Mouse (Mus musculus) heart, postnatal 36 days (tissue): ENCODE measurements at regions not wholly inside any gene's neighbourhood (a gene's known extent, or its start where the extent isn't known, plus 50 kb on each side); places are given as distances from the start of the nearest gene placed in this dataset.

Experiments
- DNase-seq, 2 experiments: peaks; one replicate each; pipeline ENCODE4 v3.0.0; 2021 to 2022
- intact Hi-C: fragments of 180-260 bp; cut with DNase I; formaldehyde crosslinking; loops from one replicate; pipeline ENCODE4 v1.15.1; 2025

DNA sequence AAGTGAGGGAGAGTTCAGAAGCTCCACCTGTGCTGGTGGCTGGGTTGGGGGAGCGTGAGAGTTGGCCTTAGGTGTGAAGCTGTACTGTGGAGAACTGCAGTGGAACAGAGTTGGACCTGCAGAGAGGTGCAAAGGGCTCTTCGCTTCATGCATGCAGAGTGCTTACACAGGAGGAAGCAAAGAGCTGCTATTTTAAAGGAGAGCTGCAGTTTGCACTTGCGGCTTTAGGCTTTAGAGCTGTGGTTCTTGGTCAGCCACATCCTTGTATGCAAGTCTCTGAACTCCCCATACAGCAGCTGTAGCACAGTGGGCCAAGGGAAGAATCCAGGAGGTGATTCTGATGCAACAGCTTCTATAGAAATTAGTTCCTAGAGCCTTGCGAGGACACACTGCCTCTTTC lies 334.0 kb upstream of the Id2 start:
- intact Hi-C loops, result no loop called here
- no peak for DNase-seq

DNA sequence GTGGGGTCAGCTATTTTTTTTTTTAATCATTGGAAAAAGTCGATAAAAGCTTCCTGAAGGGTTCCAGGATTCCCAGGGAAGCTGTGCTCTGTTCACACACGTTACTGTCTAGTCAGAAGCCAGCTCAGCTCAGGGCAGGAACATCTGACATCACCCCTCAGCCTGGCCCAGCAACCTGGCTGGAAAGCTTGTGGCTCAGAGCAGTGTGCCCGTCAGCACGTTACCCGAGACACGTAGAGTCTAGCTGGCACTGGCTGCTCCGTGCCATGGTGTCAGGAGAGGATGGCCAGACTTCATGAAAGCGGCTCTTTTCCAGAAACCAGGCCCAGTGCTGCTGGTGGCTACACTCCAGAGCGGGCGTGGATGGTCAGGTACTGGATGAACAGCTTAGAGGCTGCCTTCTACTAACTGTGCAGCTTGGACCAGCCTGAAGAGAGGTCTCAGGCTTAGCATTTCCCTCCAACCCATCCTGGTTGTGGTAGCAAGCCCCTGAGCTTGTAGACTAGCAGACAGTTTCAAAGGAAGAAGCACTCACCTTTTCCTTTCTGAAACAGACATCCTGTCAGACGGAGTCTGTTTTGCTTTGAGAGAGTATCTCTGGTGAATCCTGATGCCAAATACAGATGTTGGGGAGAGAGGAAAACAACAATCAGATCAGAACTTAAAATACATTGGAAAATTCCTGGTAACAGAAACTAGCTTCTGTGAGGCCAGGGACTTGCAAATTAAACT lies 331.1 kb upstream of the Id2 start:
- intact Hi-C loops, result no loop called here
- no peak for DNase-seq

DNA sequence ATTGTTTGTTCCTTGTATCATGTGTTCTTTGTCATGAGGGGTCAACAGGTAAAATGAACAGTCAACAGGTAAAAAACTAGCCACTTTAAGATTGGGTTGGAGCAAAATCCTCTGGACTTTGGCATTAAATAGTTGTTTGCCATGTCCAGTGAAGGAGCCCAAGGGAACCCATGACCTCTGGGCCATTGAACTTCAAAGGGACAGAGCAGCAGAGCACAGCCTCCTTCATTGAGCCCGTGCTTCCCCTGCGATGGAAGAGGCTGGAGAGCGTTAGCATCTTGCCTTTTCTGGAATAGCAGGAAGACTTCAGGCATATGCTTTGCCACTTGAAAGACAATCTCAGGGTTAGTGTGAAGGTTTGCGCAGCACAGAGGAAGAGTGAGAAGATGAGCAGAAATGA lies 320.4 kb upstream of the Id2 start:
- no peak for DNase-seq
- intact Hi-C loops, result no loop called here

DNA sequence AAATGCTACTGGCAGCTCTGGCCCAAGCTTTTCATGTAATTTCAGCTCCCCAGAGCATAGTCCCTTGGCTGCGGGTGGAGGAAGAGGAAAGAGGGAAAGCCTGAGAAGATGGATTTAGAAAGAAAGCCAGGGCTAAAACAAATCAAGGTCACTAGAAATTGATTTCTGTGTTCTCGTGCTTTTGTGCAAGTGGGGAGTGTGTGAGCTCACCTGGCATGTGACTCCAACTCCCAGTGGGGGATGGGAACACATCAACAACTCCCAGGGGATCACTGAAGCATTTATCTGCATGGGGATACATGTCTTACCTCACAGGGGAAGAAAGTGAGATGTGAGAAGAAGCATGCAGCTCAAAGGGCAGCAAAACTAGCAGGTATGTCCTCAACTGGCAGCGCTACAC lies 319.6 kb upstream of the Id2 start:
- intact Hi-C loops, result no loop called here
- no peak for DNase-seq

DNA sequence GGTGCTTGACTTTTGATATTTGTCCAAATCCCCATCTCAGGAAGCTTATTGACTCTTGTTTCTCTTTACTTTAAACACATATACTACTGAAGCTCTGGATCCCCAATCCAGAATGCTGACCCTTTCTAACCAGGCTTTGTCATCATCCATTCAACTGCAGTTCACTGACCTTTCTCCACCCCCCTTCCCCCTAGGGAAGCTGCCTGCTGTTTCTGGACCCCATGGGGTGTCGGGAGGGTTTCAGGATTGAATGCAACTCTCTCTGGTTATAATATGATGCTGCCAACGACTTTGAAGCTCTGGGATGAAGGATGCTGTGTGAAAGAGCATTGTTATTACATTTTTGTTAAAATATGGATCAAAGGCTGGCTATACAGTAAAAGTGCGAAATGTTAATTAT lies 318.7 kb upstream of the Id2 start:
- intact Hi-C loops, result loop anchor here (2.0 kb wide), 1 partner anchor 323 kb away; no protein-coding TSS in a partner anchor
- no peak for DNase-seq

DNA sequence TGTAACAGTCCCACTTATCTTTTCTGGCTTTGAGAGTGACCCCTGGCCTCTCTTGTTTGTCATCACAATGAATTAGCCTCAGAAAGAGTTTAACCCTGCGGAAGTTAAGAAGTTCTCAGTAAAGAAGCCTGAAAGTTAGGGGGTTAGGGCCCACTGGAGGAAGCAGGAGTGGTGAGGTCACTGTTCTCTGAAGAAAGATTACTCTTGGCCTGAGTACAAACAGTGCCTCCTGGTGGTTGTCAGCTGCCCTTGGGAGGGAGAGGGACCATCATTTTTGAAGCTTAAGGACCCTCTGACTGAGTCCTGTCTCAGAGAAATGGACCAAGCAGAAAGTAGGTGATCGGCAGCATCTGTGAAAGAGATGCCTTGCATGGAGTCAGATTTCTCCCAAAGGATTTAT lies 318.3 kb upstream of the Id2 start:
- intact Hi-C loops, result loop anchor here (2.0 kb wide), 1 partner anchor 322 kb away; no protein-coding TSS in a partner anchor

DNA sequence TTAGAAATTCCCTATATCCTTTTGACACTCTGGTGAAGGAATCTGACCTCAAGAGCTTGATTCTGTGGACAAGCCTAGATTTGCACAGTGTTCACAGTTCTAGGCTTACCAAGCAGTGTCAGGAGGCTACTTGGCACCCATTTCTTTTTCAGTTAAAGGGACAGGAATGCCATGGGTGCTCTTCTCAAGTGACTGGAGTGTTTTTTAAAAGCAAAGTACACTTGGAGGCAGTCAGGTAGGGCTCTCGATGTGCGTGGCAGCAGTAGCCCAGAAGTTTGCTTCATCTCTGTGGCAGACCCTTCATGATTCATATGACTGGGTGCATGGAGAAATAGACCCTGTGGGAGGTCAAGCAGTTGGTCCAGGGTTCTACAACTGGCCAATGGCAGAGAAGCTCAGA lies 310.4 kb upstream of the Id2 start:
- intact Hi-C loops, result no loop called here
- DNase-seq, result no peak

More for the DNA sequence above, 318.3 kb upstream of the Id2 start:
- peak; percentile 32 to 40 for DNase-seq

DNA sequence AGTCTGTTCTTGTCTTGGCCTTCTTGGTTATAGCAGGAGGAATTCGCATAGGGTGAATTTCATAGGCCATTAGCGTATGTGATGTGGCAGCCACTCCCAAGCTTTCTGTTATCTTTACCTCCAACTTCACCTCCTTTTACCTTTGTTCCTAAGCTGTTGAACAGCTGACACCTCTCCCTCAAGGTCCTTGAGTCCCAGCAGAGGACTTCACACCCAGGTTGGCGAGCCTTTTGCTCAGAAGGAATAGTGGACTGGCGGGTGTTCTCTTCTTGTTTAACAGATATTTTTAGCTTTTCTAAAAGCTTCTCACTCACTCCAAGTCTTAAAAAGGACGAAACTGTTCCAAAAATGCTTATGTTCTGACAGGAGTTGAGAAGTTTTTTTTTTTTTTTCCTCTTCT lies 303.4 kb upstream of the Id2 start:
- intact Hi-C loops, result loop anchor here (5.0 kb wide), 1 partner anchor 682 kb away; no protein-coding TSS in a partner anchor
- no peak for DNase-seq

DNA sequence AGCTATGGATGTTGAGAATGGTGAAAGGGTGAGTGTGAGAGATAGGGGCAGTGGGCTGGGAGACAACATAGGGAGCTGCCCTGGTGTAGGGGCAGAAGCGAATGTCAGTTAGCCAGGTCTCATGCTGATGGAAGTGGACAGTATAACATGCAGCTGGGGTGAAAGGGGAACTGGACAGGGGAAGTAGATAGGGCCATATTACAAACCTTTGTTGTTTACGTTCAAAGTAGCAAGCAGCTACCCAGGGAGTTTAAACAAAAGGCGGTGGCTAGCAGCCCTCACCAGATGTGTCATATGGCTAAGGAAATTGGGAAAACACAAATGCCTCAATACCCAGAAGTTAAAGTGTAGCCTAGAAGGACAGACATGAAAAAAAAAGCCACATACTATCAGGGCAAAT lies 301.8 kb upstream of the Id2 start:
- intact Hi-C loops, result no loop called here
- no peak for DNase-seq

DNA sequence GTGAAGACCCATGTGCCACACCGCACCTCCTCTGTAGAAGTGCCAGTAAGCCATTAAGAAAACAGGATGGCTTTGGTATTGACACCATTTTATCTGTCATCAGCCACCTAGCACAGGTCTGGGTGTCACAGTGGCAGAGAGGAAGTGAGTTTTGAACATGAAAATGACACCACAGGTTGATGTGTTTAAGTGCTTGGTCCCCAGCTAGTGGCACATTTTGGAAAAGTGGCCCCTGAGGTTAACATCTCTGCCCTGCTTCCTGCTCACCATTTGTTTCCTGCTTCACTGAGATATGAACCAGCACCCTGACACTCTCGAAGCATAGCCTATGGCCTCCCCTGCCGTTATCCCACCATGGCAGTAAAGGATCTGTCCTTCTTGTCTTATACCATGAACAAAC lies 297.4 kb upstream of the Id2 start:
- intact Hi-C loops, result no loop called here
- no peak for DNase-seq

DNA sequence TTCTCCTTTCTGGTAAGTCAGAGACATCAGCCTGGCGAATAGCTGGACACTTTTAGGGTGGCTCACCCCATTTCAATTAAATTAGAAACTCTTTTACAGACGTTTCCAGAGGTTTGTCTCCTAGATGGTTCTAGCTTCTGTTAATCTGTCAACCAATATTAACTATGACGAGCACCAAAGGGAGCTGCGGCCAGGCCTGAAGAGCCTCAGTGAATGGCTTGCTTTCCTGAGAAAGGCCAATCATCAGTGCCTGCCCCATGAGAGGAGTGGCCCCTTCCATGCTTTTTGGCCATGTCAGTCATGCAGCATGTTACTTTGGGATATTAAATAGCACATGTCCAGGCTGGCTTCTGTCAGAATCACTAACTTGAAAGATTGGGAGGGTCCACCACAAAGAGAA lies 296.6 kb upstream of the Id2 start:
- no peak for DNase-seq
- intact Hi-C loops, result no loop called here

DNA sequence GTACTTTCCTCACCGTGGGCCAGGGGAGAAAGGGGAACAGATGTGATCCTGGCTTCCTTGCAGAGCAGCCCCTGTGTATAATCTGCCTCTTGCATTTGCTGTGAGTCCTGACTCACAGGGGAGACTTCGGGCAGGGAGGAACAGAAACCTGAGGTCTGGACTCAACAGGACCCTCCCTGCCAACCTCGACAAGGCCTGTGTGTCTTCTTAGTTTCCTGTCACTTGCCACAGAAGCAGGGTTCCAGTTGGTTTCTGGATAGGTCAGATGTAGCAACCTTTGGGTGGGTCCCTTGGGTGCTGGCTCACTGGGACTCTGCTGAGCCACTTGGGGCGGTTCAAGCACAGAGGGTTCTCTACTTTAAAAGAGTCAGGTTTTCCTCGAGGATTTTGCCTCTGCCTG lies 292.3 kb upstream of the Id2 start:
- DNase-seq, result no peak
- intact Hi-C loops, result no loop called here

DNA sequence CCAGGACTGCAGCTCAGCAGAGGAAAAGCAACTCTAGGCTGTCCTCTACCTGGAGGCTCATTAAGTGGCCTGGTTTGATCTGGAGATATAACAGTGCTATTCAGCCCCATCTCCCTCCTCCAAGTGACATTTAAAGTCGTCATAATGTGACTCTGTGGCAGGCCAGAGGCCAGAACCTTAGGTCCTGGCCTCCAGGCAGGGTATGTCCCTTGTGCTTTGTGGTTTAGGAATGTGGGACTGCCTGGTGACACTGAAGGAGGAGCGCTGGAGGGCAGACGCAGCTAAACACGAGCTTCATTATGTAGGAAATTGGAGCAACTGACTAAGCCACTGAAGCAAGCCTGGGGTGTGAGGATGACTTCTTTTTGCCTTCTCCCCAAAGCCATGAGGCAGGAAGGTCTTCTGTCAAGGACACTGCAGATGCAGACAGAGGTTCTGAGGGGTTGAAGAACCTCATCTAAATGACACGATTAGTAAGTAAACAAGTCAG lies 290.9 kb upstream of the Id2 start:
- intact Hi-C loops, result no loop called here
- DNase-seq, result no peak

DNA sequence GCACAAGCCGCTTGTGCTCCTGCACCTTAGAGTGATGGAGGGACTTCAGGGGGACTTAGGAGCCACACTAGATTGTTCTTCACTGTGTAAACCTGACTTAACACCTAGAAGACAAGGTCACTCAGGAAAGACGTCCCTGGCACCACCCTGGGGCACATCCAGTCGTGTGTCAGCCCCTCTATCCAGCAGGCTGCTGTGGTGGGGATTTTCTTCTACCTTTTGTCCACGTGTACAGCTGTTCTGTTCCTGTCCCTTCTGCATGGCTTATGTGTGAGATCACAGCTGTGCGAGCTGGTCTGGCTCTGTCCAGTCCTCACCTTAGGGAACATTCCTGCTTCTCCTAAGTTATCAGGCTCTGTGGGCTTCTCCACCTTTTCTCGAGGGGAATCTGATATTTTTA lies 286.0 kb upstream of the Id2 start:
- intact Hi-C loops, result no loop called here
- no peak for DNase-seq

DNA sequence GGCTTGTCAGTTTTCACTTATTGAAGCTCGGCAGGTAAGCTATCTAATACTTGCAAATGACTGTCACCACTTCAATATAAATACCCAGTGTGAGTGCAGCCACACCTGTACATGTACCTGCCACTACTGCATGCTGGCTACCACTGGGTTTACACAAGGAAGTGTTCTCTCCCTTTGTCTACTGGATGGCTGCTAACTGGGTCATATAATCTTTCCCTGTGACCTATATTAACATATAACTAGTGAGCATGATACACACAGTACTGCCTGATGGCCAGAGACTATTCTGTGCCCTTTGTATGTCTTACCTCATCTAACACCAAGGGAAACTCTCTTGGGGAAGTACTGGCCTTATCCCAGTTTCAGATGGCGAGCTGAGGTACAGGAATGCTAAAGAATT lies 285.5 kb upstream of the Id2 start:
- DNase-seq, result no peak
- intact Hi-C loops, result no loop called here

DNA sequence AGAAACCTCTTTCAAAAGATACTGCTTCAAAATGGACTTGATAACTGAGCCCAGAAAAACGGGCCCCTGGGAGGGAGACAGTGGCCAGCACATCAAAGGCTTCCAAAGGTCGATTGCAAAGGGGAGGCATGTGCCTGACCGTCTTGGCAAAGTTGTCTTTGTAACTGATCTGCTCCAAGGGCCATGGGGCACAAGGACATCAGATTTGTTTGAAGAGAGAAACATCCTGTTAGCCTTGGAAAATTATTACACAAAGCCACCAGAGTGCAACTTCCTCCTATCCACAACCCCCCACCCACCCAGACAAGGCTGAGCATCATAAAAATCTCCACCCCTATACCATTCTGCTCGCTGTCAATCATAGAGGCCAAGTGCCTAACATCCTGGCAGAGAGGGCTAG lies 284.7 kb upstream of the Id2 start:
- intact Hi-C loops, result no loop called here
- no peak for DNase-seq

DNA sequence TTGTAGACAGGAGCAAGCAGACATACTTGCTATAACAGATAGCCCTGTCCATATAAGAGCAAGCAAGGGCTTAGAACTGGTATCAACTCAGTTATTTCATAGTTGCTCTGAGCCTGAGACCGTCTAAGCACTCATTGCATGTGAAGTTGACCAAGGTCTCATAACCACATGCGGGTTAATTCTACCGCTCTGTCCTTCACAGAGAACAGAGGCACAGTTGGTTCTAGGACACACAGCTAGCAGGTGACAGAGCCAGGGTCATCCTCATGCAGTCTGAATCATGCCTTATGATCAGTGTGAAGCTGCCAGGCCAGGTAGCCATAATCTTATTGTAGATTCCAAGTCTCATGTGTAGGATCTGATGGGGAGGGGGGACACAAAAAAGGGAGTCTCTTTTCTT lies 283.1 kb upstream of the Id2 start:
- DNase-seq, result no peak
- intact Hi-C loops, result no loop called here

DNA sequence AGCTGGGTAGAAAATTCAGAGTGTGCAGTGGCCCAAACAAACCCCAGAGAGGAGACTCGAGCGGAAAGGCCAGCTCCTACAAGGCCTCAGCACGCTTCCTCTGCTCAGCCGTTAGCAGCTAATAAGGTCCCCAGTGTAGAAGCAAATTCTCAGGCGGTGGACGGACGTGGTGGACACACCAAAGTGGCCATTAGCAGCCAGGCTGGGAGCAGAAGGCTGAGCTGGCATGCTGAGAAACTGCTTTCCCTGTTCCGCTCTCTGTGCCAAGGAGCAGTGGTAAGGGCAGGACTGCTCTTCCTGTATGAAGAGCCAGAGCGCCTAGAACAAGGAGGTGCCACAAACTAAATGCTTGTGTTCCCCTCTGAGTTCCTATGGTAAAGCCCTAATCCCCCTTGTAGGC lies 282.1 kb upstream of the Id2 start:
- intact Hi-C loops, result no loop called here

DNA sequence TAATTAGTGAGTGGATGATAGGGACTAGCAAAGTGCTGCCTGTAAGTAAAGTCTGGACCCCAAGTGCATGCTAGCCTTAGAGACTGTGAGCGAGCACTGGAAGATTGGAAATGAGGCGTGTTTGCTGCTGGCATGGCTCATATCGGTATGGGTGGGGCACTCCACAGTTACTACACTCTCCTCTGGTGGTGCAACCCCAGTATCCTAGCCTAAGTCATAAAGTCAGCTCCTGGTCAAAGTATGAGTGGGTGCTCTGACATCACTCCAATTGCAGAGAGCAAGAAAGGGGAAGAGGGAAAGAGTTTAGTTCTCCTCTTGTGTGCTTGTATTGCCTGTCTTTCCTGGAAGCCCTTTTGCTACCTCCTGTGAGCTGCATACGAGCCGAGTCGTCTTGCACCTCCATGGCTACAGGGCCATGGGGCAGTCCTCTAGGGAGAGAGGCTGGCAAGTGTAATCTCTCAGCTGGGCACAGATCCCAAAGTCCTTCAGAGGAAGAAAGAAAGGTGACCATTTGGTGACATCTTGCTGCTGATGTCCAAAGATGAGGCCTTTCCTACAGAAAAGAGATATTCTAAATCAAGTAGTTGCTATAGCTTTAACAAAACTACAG lies 281.2 kb upstream of the Id2 start:
- DNase-seq, result no peak
- intact Hi-C loops, result no loop called here

More for the DNA sequence above, 282.1 kb upstream of the Id2 start:
- DNase-seq, result no peak

DNA sequence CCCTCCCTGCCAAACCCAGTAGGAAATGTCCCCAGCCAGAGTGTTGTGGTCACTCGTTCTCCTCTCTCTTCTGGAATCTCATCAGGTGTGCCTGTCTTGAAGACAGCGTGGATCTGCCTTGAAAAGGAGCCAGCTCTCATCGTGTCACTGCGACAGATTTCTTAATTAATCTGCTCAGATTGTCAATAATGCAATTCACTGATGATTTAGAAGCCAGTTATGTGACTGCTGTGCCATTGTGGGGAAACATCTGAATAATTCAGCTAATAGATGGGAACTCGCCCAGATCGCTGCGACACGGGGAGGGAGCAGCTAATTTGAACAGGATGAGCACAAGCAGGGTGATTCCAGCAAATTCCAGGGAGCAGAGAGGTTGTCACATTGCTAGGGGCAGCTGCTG lies 279.5 kb upstream of the Id2 start:
- intact Hi-C loops, result no loop called here

DNA sequence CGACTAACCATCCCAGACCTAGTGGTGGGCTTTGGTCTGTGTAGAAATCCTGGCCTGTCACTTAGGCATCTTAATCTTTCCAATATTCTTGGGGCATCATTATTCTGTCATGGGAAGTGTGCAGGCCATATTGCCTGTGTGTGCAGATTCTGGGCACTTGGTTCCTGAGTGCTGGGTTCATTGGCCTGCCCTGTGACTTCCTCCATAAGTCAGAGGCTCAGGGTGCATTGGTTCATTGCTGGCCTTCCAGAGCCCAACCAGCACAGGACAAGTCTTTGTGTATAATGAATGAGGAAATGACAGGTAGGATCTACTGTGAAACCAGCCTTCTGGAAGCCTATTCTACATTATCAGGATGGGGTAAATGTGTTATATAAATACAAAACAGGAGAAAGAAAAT lies 270.6 kb upstream of the Id2 start:
- DNase-seq, result no peak
- intact Hi-C loops, result no loop called here

More for the DNA sequence above, 279.5 kb upstream of the Id2 start:
- no peak for DNase-seq

DNA sequence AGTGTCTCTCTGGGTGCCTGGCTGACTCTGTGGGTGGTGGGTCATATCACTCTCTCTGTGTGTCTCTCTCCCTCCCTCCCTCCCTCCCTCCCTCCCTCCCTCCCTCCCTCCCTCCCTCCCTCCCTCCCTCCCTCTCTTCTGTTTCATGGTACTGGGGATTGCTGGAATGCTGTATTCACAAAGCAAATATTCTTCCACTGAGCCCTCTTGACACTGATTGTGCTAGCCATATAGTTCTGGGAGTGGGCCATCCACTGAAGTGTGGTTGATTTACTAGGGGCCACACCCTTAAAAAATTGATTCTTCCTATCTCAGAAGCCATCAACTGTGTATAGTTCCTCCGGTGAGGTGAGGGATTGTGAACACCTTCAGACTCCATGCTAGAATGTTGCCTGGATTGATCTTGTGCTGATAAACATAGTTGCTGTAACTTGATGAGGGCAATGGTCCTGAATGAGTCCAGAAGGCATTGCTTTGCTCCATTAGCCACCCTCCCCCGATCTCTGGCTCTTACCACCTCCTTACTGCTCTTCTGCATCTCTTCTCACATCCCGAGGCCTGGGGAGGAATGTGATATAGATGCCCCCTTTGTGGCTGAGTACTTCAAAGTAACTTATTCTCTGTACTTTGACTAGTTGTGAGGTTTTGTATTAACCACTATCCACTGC lies 268.8 kb upstream of the Id2 start:
- no peak for DNase-seq
- intact Hi-C loops, result no loop called here
